8 mouse cellular contexts compared by ENCODE assay signal in the genomic region with DNA sequence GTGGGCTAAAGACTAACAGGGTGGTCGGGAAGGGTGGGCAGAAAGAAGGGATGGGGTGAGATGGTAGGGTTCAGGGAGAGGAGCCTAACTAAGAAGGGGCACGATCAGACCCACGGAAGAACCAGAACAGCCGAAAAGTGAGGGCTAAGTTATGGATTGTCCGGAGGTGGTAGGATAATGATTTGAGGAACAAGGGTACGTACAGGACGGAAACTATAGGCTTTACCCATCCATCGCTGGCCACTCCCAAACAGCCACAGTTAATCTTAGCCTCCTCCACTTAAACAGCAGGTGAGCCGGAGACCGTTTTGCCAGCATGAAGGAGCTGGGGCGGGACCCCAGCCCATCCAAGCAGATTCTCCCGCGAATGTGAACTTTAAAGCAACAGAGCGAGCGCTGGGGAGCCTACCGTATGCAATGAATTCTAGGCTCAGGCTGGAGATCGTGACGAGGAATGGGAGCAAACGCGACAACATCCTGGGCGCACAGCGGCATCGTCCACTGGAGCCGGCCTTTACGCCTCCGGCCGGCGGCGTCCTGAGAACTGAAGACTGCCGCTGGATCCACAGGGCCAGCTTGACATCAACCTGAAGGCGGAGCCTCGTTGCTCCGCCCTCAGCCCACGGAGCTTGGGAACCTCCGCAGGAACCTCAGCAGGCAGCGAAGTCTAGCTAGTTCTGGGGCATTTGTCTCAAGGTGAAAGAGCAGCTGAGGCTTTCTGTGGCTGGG. TPM values are rescaled to one million over a fixed set of nuclear protein-coding genes. Genes with fewer than 3 reads are reported as not detected.
DNase-seq lines count a peak whose midpoint lies in the region; ATAC-seq and TF ChIP-seq lines count a peak whose summit lies in the region.

A gene (minus strand): TSS at position 553 of the 729 bp plus-strand sequence.

- no peak for ATAC-seq in forebrain, embryonic 11.5 days (replicated peaks; ENCODE audit: low FRiP score)
- ATAC-seq in lung, postnatal 0 days: peak; percentile 60; the same call in 1 of the 2 replicates
- ATAC-seq in neutrophil, adult 5-6 weeks (ENCODE audit: extremely low read depth, insufficient number of reproducible peaks, low FRiP score, poor library complexity, severe bottlenecking): peak; percentile 71

- no peak for TF ChIP-seq EP300 in lung, postnatal 0 days (IDR thresholded peaks at IDR 0.05)

- H3K36me3 ChIP-seq in E14TG2a.4 (ENCODE audit: insufficient read depth, low read length): no peaks in the 10 kb centered on the region
- H3K36me3 ChIP-seq in forebrain, embryonic 11.5 days (ENCODE audit: control insufficient read depth, insufficient read depth, low read length): no peaks in the 10 kb centered on the region
- H3K36me3 ChIP-seq in lung, postnatal 0 days (ENCODE audit: insufficient read depth, low read length): no peaks in the 10 kb centered on the region

- H3K27ac ChIP-seq in forebrain, embryonic 11.5 days (ENCODE audit: low read depth, low read length): no peak within 1 kb of the TSS
- no peak within 1 kb of the TSS for H3K27ac ChIP-seq in lung, postnatal 0 days (ENCODE audit: low read length)

- TF ChIP-seq CTCF in E14TG2a.4 (conservative IDR thresholded peaks at IDR 0.05; ENCODE audit: low read length): no peak
- no peak for TF ChIP-seq CTCF in lung, postnatal 0 days (IDR thresholded peaks at IDR 0.05)

- peaks cover 9% of the 10 kb centered on the region; the same call in 1 of the 2 replicates for H3K4me1 ChIP-seq in E14TG2a.4 (replicated peaks; ENCODE audit: low read depth, low read length)
- H3K4me1 ChIP-seq in forebrain, embryonic 11.5 days (replicated peaks; ENCODE audit: control insufficient read depth, insufficient read depth, low read length): 0 out of 2 replicates have a peak, but pooled peaks cover 3% of the 10 kb centered on the region
- H3K4me1 ChIP-seq in lung, postnatal 0 days (ENCODE audit: insufficient read depth, low read depth, low read length): no peaks in the 10 kb centered on the region

- H3K9ac ChIP-seq in forebrain, embryonic 11.5 days (ENCODE audit: low read length): peak within 1 kb of the TSS; percentile 48
- H3K9ac ChIP-seq in lung, postnatal 0 days (replicated peaks; ENCODE audit: low read depth): no peak within 1 kb of the TSS

- H3K27me3 ChIP-seq in E14TG2a.4 (ENCODE audit: insufficient read depth, low read length): peaks cover 65% of the 10 kb centered on the region
- H3K27me3 ChIP-seq in forebrain, embryonic 11.5 days (ENCODE audit: control insufficient read depth, insufficient read depth, low read length): peaks cover 14% of the 10 kb centered on the region
- H3K27me3 ChIP-seq in lung, postnatal 0 days (replicated peaks; ENCODE audit: insufficient read depth, low read length): peaks cover 20% of the 10 kb centered on the region; the same call in 1 of the 2 replicates

- no peaks in the 10 kb centered on the region for H3K9me3 ChIP-seq in E14TG2a.4 (ENCODE audit: low read length)
- no peaks in the 10 kb centered on the region for H3K9me3 ChIP-seq in forebrain, embryonic 11.5 days (ENCODE audit: control insufficient read depth, low read length)
- H3K9me3 ChIP-seq in lung, postnatal 0 days (ENCODE audit: low read length): no peaks in the 10 kb centered on the region

- peak; percentile 81 for DNase-seq in brain, adult 2 months (ENCODE audit: low read depth, low spot score)
- DNase-seq in forebrain, embryonic 11.5 days (ENCODE audit: low spot score): peak; percentile 57
- DNase-seq in heart, postnatal 4 days: peak; percentile 37
- DNase-seq in kidney, postnatal 36 days: peak; percentile 62 to 79
- DNase-seq in lung, postnatal 0 days (ENCODE audit: low spot score): peak; percentile 58
- DNase-seq in thymus, postnatal 14 days: peak; percentile 71

- H3K4me2 ChIP-seq in forebrain, embryonic 11.5 days (ENCODE audit: low read depth, low read length, severe bottlenecking): peak within 1 kb of the TSS; percentile 82
- peak within 1 kb of the TSS; percentile 8; the same call in 1 of the 2 replicates for H3K4me2 ChIP-seq in lung, postnatal 0 days (replicated peaks; ENCODE audit: low read depth, low read length)

- WGBS in forebrain, embryonic 11.5 days: 6% methylated on average over 36 of the region's 36 CpGs
- WGBS in lung, postnatal 0 days: 6% methylated on average over 36 of the region's 36 CpGs

- H3K4me3 ChIP-seq in E14TG2a.4 (replicated peaks; ENCODE audit: low read length): peak within 1 kb of the TSS; percentile 61
- peak within 1 kb of the TSS; percentile 36 for H3K4me3 ChIP-seq in forebrain, embryonic 11.5 days (ENCODE audit: low read depth, low read length)
- no peak within 1 kb of the TSS; the same call in 1 of the 2 replicates for H3K4me3 ChIP-seq in lung, postnatal 0 days (ENCODE audit: low read depth, low read length)

RNA-seq across cellular contexts. Expression of the gene that starts here (rescaled TPM):
- 0.45 and 0.79 TPM in 2 replicates for polyA plus RNA-seq in forebrain, embryonic 11.5 days (2014; fragmentation: Nextera tagmentation; extraction: Ambion mirVana)
- total RNA-seq in heart, postnatal 4 days (2021): 1 to 10 TPM; 1.0 to 1.2 TPM
- 2.1 and 2.6 TPM in 2 replicates for polyA plus RNA-seq in lung, postnatal 0 days (2015; fragmentation: Nextera tagmentation; extraction: Ambion mirVana)
- 128 and 129 TPM in 2 replicates for total RNA-seq in neutrophil, adult 5-6 weeks (2017)

Comparison
In these comparisons a context has a peak if more than half of its experiments do, and no peak if none do; other contexts are left out.
1. RNA of the gene that starts here (total RNA-seq): 128 to 129 TPM in neutrophil, adult 5-6 weeks; 1.0 to 1.2 TPM in heart, postnatal 4 days; every median in the first group is over 10 times any median in the second.
2. Peak in DNase-seq, H3K4me3 ChIP-seq, H3K9ac ChIP-seq and H3K4me2 ChIP-seq in forebrain, embryonic 11.5 days; RNA of the gene not detected or under 1 TPM.
3. Peak in every context shown above with its lines, with median percentiles within 50 percentile points of each other: DNase-seq.